Mouse (Mus musculus) CH12.LX (cell line): ENCODE results near the gene Rasgrf2. TPM values are rescaled to one million over a fixed set of nuclear protein-coding genes. Genes with fewer than 3 reads are reported as not detected.

ENCODE experiments used
- DNase-seq: peaks from one replicate; pipeline ENCODE4 v3.0.0-alpha.2; 2013; ENCODE audit errors: extremely low read depth
- H3K27ac ChIP-seq: 2 replicates; pipeline ENCODE4 v1.5.1; 2012; ENCODE audit warnings: low read depth, mild to moderate bottlenecking, control low read depth, moderate library complexity; ENCODE audit not compliant: insufficient read depth
- H3K27me3 ChIP-seq: replicated peaks from 2 replicates; pipeline ENCODE3; 2012; ENCODE audit warnings: inconsistent platforms
- H3K36me3 ChIP-seq, 2 experiments: replicated peaks in 1 of 2; 2 replicates each; pipeline versions ENCODE3 to v1.6.1; 2012; ENCODE audit warnings: inconsistent platforms in 1 of 2, low read length in 1 of 2, mild to moderate bottlenecking in 1 of 2, mixed read lengths in 1 of 2, moderate library complexity in 1 of 2; ENCODE audit not compliant: control insufficient read depth in 1 of 2, insufficient read depth in 1 of 2
- H3K4me1 ChIP-seq, 2 experiments: 2 replicates each; pipeline ENCODE4 v1.6.1; 2012; ENCODE audit warnings: inconsistent platforms in 1 of 2, moderate library complexity in 1 of 2; ENCODE audit not compliant: insufficient read depth in 2 of 2, control insufficient read depth in 1 of 2
- H3K4me2 ChIP-seq: 2 replicates; pipeline ENCODE4 v1.6.1; 2012; ENCODE audit warnings: low read depth, mild to moderate bottlenecking, control low read depth; ENCODE audit not compliant: poor library complexity, insufficient read depth, severe bottlenecking
- H3K4me3 ChIP-seq, 3 experiments: fragments of 150-350 bp in 1 of 3; sonication (generic) in 1 of 3; replicated peaks in 1 of 3; 2 replicates each; pipeline versions ENCODE3 to v1.5.1; 2011 to 2012; ENCODE audit warnings: low read depth in 2 of 3, low read length in 2 of 3, mild to moderate bottlenecking in 2 of 3, moderate library complexity in 2 of 3, control low read depth in 1 of 3, improper control_type of control experiment in 1 of 3, inconsistent platforms in 1 of 3, mixed read lengths in 1 of 3; ENCODE audit not compliant: poor library complexity in 1 of 3
- H3K79me2 ChIP-seq: replicated peaks from 2 replicates; pipeline ENCODE4 v1.6.1; 2012; ENCODE audit warnings: mild to moderate bottlenecking, moderate library complexity; ENCODE audit not compliant: control insufficient read depth, poor library complexity, insufficient read depth, severe bottlenecking; ENCODE audit errors: extremely low read depth
- H3K9ac ChIP-seq: 2 replicates; pipeline ENCODE4 v1.6.1; 2012; ENCODE audit warnings: low read depth, mild to moderate bottlenecking, control low read depth, moderate library complexity; ENCODE audit not compliant: insufficient read depth
- H3K9me3 ChIP-seq: replicated peaks from 2 replicates; pipeline ENCODE3; 2012; ENCODE audit warnings: low read length, inconsistent platforms, mixed read lengths
- BHLHE40 ChIP-seq: IDR thresholded peaks from 2 replicates; pipeline ENCODE4 v1.6.1; 2011; ENCODE audit warnings: mild to moderate bottlenecking, low read depth, low read length, improper control_type of control experiment
- CHD1 ChIP-seq: IDR thresholded peaks from 2 replicates; pipeline ENCODE4 v1.6.1; 2012; ENCODE audit warnings: low read depth, low read length, improper control_type of control experiment, inconsistent platforms
- EP300 ChIP-seq: IDR thresholded peaks from 2 replicates; pipeline ENCODE4 v1.6.1; 2011; ENCODE audit warnings: low read length, improper control_type of control experiment
- ETS1 ChIP-seq: conservative IDR thresholded peaks from 2 replicates; pipeline ENCODE4 v1.6.1; 2012; ENCODE audit warnings: low read depth, mild to moderate bottlenecking, inconsistent platforms, low read length, improper control_type of control experiment, moderate library complexity
- GABPA ChIP-seq: IDR thresholded peaks from 2 replicates; pipeline ENCODE4 v1.6.1; 2012; ENCODE audit warnings: low read depth, low read length, improper control_type of control experiment, inconsistent platforms; ENCODE audit not compliant: insufficient replicate concordance
- HCFC1 ChIP-seq: IDR thresholded peaks from 2 replicates; pipeline ENCODE4 v1.6.1; 2012; ENCODE audit warnings: low read depth, mild to moderate bottlenecking, inconsistent platforms, low read length, improper control_type of control experiment
- IRF4 ChIP-seq: IDR thresholded peaks from 2 replicates; pipeline ENCODE4 v1.6.1; 2014; ENCODE audit warnings: low read depth, mild to moderate bottlenecking, inconsistent platforms, low read length, improper control_type of control experiment
- JUN ChIP-seq: IDR thresholded peaks from 2 replicates; pipeline ENCODE4 v1.6.1; 2011; ENCODE audit warnings: low read depth, mild to moderate bottlenecking, low read length, improper control_type of control experiment, moderate library complexity; ENCODE audit not compliant: insufficient read depth
- MAFK ChIP-seq: IDR thresholded peaks from 2 replicates; pipeline ENCODE4 v1.6.1; 2011; ENCODE audit warnings: low read length, improper control_type of control experiment; ENCODE audit not compliant: insufficient replicate concordance
- MAX ChIP-seq: IDR thresholded peaks from 2 replicates; pipeline ENCODE4 v1.6.1; 2011; ENCODE audit warnings: low read length, improper control_type of control experiment
- MEF2A ChIP-seq: IDR thresholded peaks from 2 replicates; pipeline ENCODE4 v1.6.1; 2014; ENCODE audit warnings: low read depth, mild to moderate bottlenecking, inconsistent platforms, low read length, improper control_type of control experiment, borderline replicate concordance
- MXI1 ChIP-seq: IDR thresholded peaks from 2 replicates; pipeline ENCODE4 v1.6.1; 2011; ENCODE audit warnings: mild to moderate bottlenecking, low read depth, low read length, improper control_type of control experiment
- POLR2A ChIP-seq: IDR thresholded peaks from 2 replicates; pipeline ENCODE4 v1.6.1; 2011; ENCODE audit warnings: low read depth, mild to moderate bottlenecking, improper control_type of control experiment, low read length
- POLR2AphosphoS2 ChIP-seq: IDR thresholded peaks from 2 replicates; pipeline ENCODE4 v1.6.1; 2011; ENCODE audit warnings: low read depth, low read length, improper control_type of control experiment
- SIN3A ChIP-seq: IDR thresholded peaks from 2 replicates; pipeline ENCODE4 v1.6.1; 2012; ENCODE audit warnings: low read length, improper control_type of control experiment, inconsistent platforms
- SMC3 ChIP-seq: IDR thresholded peaks from 2 replicates; pipeline ENCODE4 v1.6.1; 2011; ENCODE audit warnings: low read depth, low read length, improper control_type of control experiment
- TBP ChIP-seq: conservative IDR thresholded peaks from 2 replicates; pipeline ENCODE4 v1.6.1; 2011; ENCODE audit warnings: low read depth, low read length, improper control_type of control experiment
- TCF12 ChIP-seq: IDR thresholded peaks from 2 replicates; pipeline ENCODE4 v1.6.1; 2014; ENCODE audit warnings: low read depth, mild to moderate bottlenecking, inconsistent platforms, low read length, improper control_type of control experiment
- UBTF ChIP-seq: IDR thresholded peaks from 2 replicates; pipeline ENCODE4 v1.6.1; 2012; ENCODE audit warnings: low read depth, mild to moderate bottlenecking, inconsistent platforms, low read length, improper control_type of control experiment, moderate library complexity
- USF1 ChIP-seq: IDR thresholded peaks from 2 replicates; pipeline ENCODE4 v1.6.1; 2014; ENCODE audit warnings: low read depth, mild to moderate bottlenecking, inconsistent platforms, low read length, improper control_type of control experiment
- USF2 ChIP-seq: conservative IDR thresholded peaks from 2 replicates; pipeline ENCODE4 v1.6.1; 2011; ENCODE audit warnings: low read depth, low read length, improper control_type of control experiment
- ZC3H11A ChIP-seq: IDR thresholded peaks from 2 replicates; pipeline ENCODE4 v1.6.1; 2012; ENCODE audit warnings: low read depth, mild to moderate bottlenecking, inconsistent platforms, low read length, improper control_type of control experiment
- ZMIZ1 ChIP-seq: IDR thresholded peaks from 2 replicates; pipeline ENCODE4 v1.6.1; 2012; ENCODE audit warnings: low read depth, mild to moderate bottlenecking, inconsistent platforms, low read length, improper control_type of control experiment
- dilution Hi-C: fragments of 300-500 bp; cut with MboI; formaldehyde crosslinking; loops from 2 replicates; pipeline ENCODE4 v1.14.3; 2020; ENCODE audit warnings: low sequenced_read_pairs; ENCODE audit not compliant: extremely low pct_unique_long_range_greater_than_20kb, extremely low pct_ligation_motif_present
- in situ Hi-C: fragments of 300-500 bp; cut with MboI; formaldehyde crosslinking; loops from 3 replicates; pipeline ENCODE4 v1.14.3; 2019; ENCODE audit warnings: low sequenced_read_pairs, low pct_ligation_motif_present, low pct_unique_long_range_greater_than_20kb, mixed read lengths
- polyA plus RNA-seq: library from polyadenylated mRNA; unstranded; fragments of >175 nt; gene quantifications from 2 replicates; pipeline ENCODE4 v1.2.1, GENCODE M21; 2012; ENCODE audit warnings: low read depth; ENCODE audit not compliant: insufficient read length
- total RNA-seq, 2 experiments: library from RNA; depleted of rRNA; stranded (reverse); fragments of 300-350 nt in 1 of 2; fragments of >200 nt in 1 of 2; gene quantifications; 2 replicates each; pipeline ENCODE4 v1.2.3; 2012 to 2014

Rasgrf2 gene
- total and polyA plus RNA-seq, 3 experiments: 2.6 to 5.0 (median 4.7) TPM

- in situ Hi-C loops: no loop called here
- Histone ChIP-seq H3K4me1 (peaks cover 2 to 21% of the 10 kb centered on the region in 2 experiments; a peak in 2 of 4 replicates), H3K4me3 (no peak overlapping the region), H3K79me2 (no peaks in the 10 kb centered on the region), H3K36me3 (no peaks in the 10 kb centered on the region), H3K4me2 (no peak overlapping the region), H3K9ac (no peak overlapping the region), H3K27ac (no peak overlapping the region), H3K9me3 (no peaks in the 10 kb centered on the region), H3K27me3 (no peaks in the 10 kb centered on the region)
- dilution Hi-C loops: no loop called here
- TF ChIP-seq TCF12: no peak
- TF ChIP-seq ZC3H11A: no peak
- no peak for TF ChIP-seq UBTF
- no peak for TF ChIP-seq ZMIZ1
- TF ChIP-seq SIN3A: no peak
- TF ChIP-seq CHD1: no peak
- TF ChIP-seq POLR2A: no peak
- no peak for TF ChIP-seq GABPA
- no peak for DNase-seq
These were observed 78.5 kb downstream of the Rasgrf2 start for GRCm38 (mm10) chr13:92053001-92053400.

- Histone ChIP-seq H3K4me2 (no peak overlapping the region), H3K9ac (no peak overlapping the region), H3K9me3 (no peaks in the 10 kb centered on the region), H3K36me3 (no peaks in the 10 kb centered on the region), H3K4me1 (peaks cover 2 to 10% of the 10 kb centered on the region in 2 experiments; a peak in 2 of 4 replicates), H3K27me3 (no peaks in the 10 kb centered on the region), H3K79me2 (no peaks in the 10 kb centered on the region), H3K4me3 (no peak overlapping the region), H3K27ac (no peak overlapping the region)
- no peak for DNase-seq
- dilution Hi-C loops: no loop called here
- in situ Hi-C loops: no loop called here
- TF ChIP-seq MXI1 (no peak), ZC3H11A (no peak), EP300 (no peak), POLR2A (no peak), JUN (no peak), IRF4 (no peak), USF2 (no peak), TCF12 (no peak), MAX (no peak), TBP (no peak), CHD1 (no peak), ETS1 (no peak), HCFC1 (no peak), BHLHE40 (no peak), SMC3 (no peak), POLR2AphosphoS2 (no peak), MEF2A (no peak), UBTF (no peak), MAFK (no peak), USF1 (no peak)
These were observed 80.2 kb downstream of the Rasgrf2 start for GRCm38 (mm10) chr13:92051216-92051615.
